Mouse (Mus musculus) mouse trophoblast stem cell (cell line): ENCODE measurements around the gene Cd207.

Source experiments
- in situ Hi-C, 2 experiments: fragments of 300-500 bp; cut with MseI, MboI; formaldehyde crosslinking; loops; 2 replicates in 1 of 2; 3 replicates in 1 of 2; pipeline ENCODE4 v1.15.1; 2025

Gene Cd207

GRCm38 (mm10) chr6:83677757-83678156 lies at the start of gene Cd207:
TSS of gene Cd207 (minus strand) at chr6:83677857.
- in situ Hi-C loops = no loop called here

- in situ Hi-C loops = no loop called here
Measured at GRCm38 (mm10) chr6:83727178-83727577, 49.5 kb upstream of the Cd207 start.

GRCm38 (mm10) chr6:83722526-83722925 lies 44.9 kb upstream of the Cd207 start:
- in situ Hi-C loops = no loop called here

- in situ Hi-C loops = no loop called here
Measured at GRCm38 (mm10) chr6:83717026-83717425, 39.4 kb upstream of the Cd207 start.

- in situ Hi-C loops = no loop called here
Measured at GRCm38 (mm10) chr6:83715461-83716196, 38.0 kb upstream of the Cd207 start.

GRCm38 (mm10) chr6:83714221-83715123 lies 36.8 kb upstream of the Cd207 start:
- in situ Hi-C loops = no loop called here

- in situ Hi-C loops = no loop called here
Measured at GRCm38 (mm10) chr6:83713271-83714136, 35.8 kb upstream of the Cd207 start.

- in situ Hi-C loops = no loop called here
Measured at GRCm38 (mm10) chr6:83711725-83712475, 34.2 kb upstream of the Cd207 start.

- in situ Hi-C loops = no loop called here
Measured at GRCm38 (mm10) chr6:83711067-83711675, 33.5 kb upstream of the Cd207 start, which contains the start of gene Vax2. TSS of gene Vax2 (plus strand) at chr6:83711264.

GRCm38 (mm10) chr6:83710361-83711066 lies 32.9 kb upstream of the Cd207 start:
- in situ Hi-C loops = no loop called here

- in situ Hi-C loops = no loop called here
Measured at GRCm38 (mm10) chr6:83707738-83708510, 30.3 kb upstream of the Cd207 start.

- in situ Hi-C loops = no loop called here
Measured at GRCm38 (mm10) chr6:83704701-83705100, 27.0 kb upstream of the Cd207 start.

- in situ Hi-C loops = no loop called here
Measured at GRCm38 (mm10) chr6:83704294-83704693, 26.6 kb upstream of the Cd207 start.

- in situ Hi-C loops = no loop called here
Measured at GRCm38 (mm10) chr6:83703722-83704078, 26.0 kb upstream of the Cd207 start.

- in situ Hi-C loops = no loop called here
Measured at GRCm38 (mm10) chr6:83703000-83703721, 25.5 kb upstream of the Cd207 start.

- in situ Hi-C loops = no loop called here
Measured at GRCm38 (mm10) chr6:83702146-83702999, 24.7 kb upstream of the Cd207 start.

GRCm38 (mm10) chr6:83701001-83701400 lies 23.3 kb upstream of the Cd207 start:
- in situ Hi-C loops = no loop called here

GRCm38 (mm10) chr6:83699971-83700370 lies 22.3 kb upstream of the Cd207 start:
- in situ Hi-C loops = no loop called here
